Mouse (Mus musculus) limb, embryonic 14.5 days (tissue): ENCODE measurements at regions not wholly inside any gene's neighbourhood (a gene's known extent, or its start where the extent isn't known, plus 50 kb on each side); places are given as distances from the start of the nearest gene placed in this dataset.

ENCODE experiments used
- ATAC-seq: fragments of 200-750 bp; cut with Nextera tagmentation; 2 replicates; pipeline ENCODE4 v1.8.0; 2017; ENCODE audit warnings: low read depth, moderate number of reproducible peaks, moderate TSS enrichment; ENCODE audit not compliant: low FRiP score
- DNase-seq: peaks from one replicate; pipeline ENCODE4 v3.0.0-alpha.2; 2015; ENCODE audit warnings: low spot score
- H3K27ac ChIP-seq: fragments of 300-500 bp; sonication (generic); replicated peaks from 2 replicates; pipeline ENCODE4 v1.5.1; 2014; ENCODE audit warnings: low read depth, mild to moderate bottlenecking, low read length, moderate library complexity, mixed read lengths
- H3K27me3 ChIP-seq: fragments of 300-500 bp; sonication (generic); 2 replicates; pipeline ENCODE4 v1.6.1; 2014; ENCODE audit warnings: low read length, mixed read lengths; ENCODE audit not compliant: control insufficient read depth, insufficient read depth
- H3K36me3 ChIP-seq: fragments of 300-500 bp; sonication (generic); 2 replicates; pipeline ENCODE4 v1.6.1; 2014; ENCODE audit warnings: mild to moderate bottlenecking, low read length, moderate library complexity, mixed read lengths; ENCODE audit not compliant: control insufficient read depth, insufficient read depth
- H3K4me1 ChIP-seq: fragments of 300-500 bp; sonication (generic); 2 replicates; pipeline ENCODE4 v1.6.1; 2014; ENCODE audit warnings: antibody characterized with exemption, low read length, mixed read lengths; ENCODE audit not compliant: control insufficient read depth, insufficient read depth
- H3K4me2 ChIP-seq: fragments of 300-500 bp; sonication (generic); replicated peaks from 2 replicates; pipeline ENCODE4 v1.6.1; 2014; ENCODE audit warnings: low read depth, mild to moderate bottlenecking, low read length, moderate library complexity; ENCODE audit not compliant: severe bottlenecking
- H3K4me3 ChIP-seq: fragments of 300-500 bp; sonication (generic); replicated peaks from 2 replicates; pipeline ENCODE4 v1.5.1; 2014; ENCODE audit warnings: low read length
- H3K9ac ChIP-seq: fragments of 300-500 bp; sonication (generic); 2 replicates; pipeline ENCODE4 v1.6.1; 2014; ENCODE audit warnings: mild to moderate bottlenecking, low read depth, low read length, moderate library complexity; ENCODE audit not compliant: severe bottlenecking
- H3K9me3 ChIP-seq: fragments of 300-500 bp; sonication (generic); 2 replicates; pipeline ENCODE4 v1.6.1; 2016; ENCODE audit warnings: low read length; ENCODE audit not compliant: control insufficient read depth
- POLR2A ChIP-seq: fragments of 200-500 bp; IDR thresholded peaks from 2 replicates; pipeline ENCODE4 v1.8.0; 2012; ENCODE audit warnings: inconsistent platforms, mild to moderate bottlenecking, moderate library complexity, borderline replicate concordance; ENCODE audit not compliant: insufficient read depth, insufficient read length; ENCODE audit errors: extremely low read depth
- WGBS: fragments of 180-500 bp; shearing (Covaris S2); extraction: QIAGEN DNeasy Blood & Tissue Kit; methylation state at CpG from one replicate; pipeline ENCODE4 v1.1.7; 2014; 5-methylcytosine and 5-hydroxymethylcytosine counted together

- Histone ChIP-seq H3K4me3 (no peak overlapping the region), H3K27me3 (no peaks in the 10 kb centered on the region), H3K9me3 (no peaks in the 10 kb centered on the region), H3K9ac (no peak overlapping the region), H3K4me1 (no peaks in the 10 kb centered on the region), H3K27ac (no peak overlapping the region), H3K36me3 (no peaks in the 10 kb centered on the region), H3K4me2 (no peak overlapping the region)
- TF ChIP-seq POLR2A = no peak
- 66% methylated on average over 11 of the region's 11 CpGs for WGBS
- DNase-seq = no peak
- no peak for ATAC-seq
Observed at GRCm38 (mm10) chr1:190452115-190452842, 281.8 kb upstream of the Prox1 start.

- Histone ChIP-seq H3K27me3 (no peaks in the 10 kb centered on the region), H3K4me3 (no peak overlapping the region), H3K4me1 (no peaks in the 10 kb centered on the region), H3K36me3 (no peaks in the 10 kb centered on the region), H3K9me3 (no peaks in the 10 kb centered on the region), H3K4me2 (no peak overlapping the region), H3K9ac (no peak overlapping the region), H3K27ac (no peak overlapping the region)
- ATAC-seq (no peak), DNase-seq (no peak)
- TF ChIP-seq POLR2A = no peak
- WGBS = 24% methylated on average over 8 of the region's 8 CpGs
Observed at GRCm38 (mm10) chr1:190448263-190448662, 277.7 kb upstream of the Prox1 start.

GRCm38 (mm10) chr1:190447253-190447652, 276.7 kb upstream of the Prox1 start:
- no peaks in the 10 kb centered on the region for H3K27me3 ChIP-seq
- H3K36me3 ChIP-seq = no peaks in the 10 kb centered on the region
- DNase-seq = no peak
- no peak overlapping the region for H3K4me2 ChIP-seq
- WGBS = 74% methylated on average over 7 of the region's 7 CpGs
- TF ChIP-seq POLR2A = no peak
- no peak overlapping the region for H3K9ac ChIP-seq
- no peaks in the 10 kb centered on the region for H3K9me3 ChIP-seq
- H3K27ac ChIP-seq = no peak overlapping the region
- no peak for ATAC-seq
- no peak overlapping the region for H3K4me3 ChIP-seq
- H3K4me1 ChIP-seq = no peaks in the 10 kb centered on the region

DNA sequence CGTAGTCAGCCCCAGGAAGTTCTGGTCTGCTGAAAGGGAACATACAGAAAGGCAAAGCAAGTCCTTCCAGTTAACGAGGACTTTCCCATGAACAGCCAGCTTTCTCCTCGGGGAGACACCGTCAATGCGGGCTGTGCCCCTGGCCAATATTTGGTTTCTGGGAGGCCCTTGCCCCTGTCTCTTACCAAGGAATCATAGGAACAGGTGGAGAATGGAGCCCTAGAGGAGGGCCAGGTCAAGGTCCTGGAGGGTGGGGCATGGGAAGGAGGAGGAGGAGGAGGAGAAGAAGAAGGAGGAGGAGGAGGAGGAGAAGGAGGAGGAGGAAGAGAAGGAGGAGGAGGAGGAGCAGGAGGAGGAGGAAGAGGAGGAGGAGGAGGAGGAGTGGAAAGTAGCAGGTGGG, 276.2 kb upstream of the Prox1 start:
- no peak for TF ChIP-seq POLR2A
- 64% methylated on average over 5 of the region's 5 CpGs for WGBS
- DNase-seq = no peak
- Histone ChIP-seq H3K27me3 (no peaks in the 10 kb centered on the region), H3K27ac (no peak overlapping the region), H3K9ac (no peak overlapping the region), H3K4me1 (no peaks in the 10 kb centered on the region), H3K9me3 (no peaks in the 10 kb centered on the region), H3K36me3 (no peaks in the 10 kb centered on the region), H3K4me2 (no peak overlapping the region), H3K4me3 (no peak overlapping the region)
- ATAC-seq = no peak

DNA sequence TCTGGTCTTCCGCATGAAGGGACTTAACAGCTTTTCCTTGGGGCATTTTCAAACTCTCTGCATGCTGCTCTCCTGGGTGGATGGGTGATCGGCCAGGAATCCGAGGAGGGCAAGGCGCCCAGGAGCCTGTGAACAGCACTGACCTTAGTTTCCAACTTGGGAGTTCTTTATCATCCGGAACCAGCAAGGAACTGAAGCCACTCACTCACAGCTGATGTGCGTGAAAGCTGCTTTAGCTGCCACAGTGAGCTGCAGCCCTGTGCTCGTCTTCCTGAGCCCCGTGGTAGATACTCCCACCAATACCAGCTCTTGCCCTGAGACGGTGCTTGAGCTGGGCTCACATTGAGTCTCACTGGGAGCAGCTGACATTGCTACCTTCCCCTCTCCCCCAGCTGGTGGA, 273.9 kb upstream of the Prox1 start:
- no peaks in the 10 kb centered on the region for H3K27me3 ChIP-seq
- H3K4me2 ChIP-seq = no peak overlapping the region
- H3K4me1 ChIP-seq = no peaks in the 10 kb centered on the region
- H3K36me3 ChIP-seq = no peaks in the 10 kb centered on the region
- no peak overlapping the region for H3K27ac ChIP-seq
- DNase-seq (no peak), ATAC-seq (no peak)
- WGBS = 78% methylated on average over 9 of the region's 9 CpGs
- H3K4me3 ChIP-seq = no peak overlapping the region
- no peaks in the 10 kb centered on the region for H3K9me3 ChIP-seq
- no peak overlapping the region for H3K9ac ChIP-seq
- no peak for TF ChIP-seq POLR2A

- no peaks in the 10 kb centered on the region for H3K36me3 ChIP-seq
- no peaks in the 10 kb centered on the region for H3K27me3 ChIP-seq
- H3K4me2 ChIP-seq = no peak overlapping the region
- DNase-seq (no peak), ATAC-seq (no peak)
- no peak overlapping the region for H3K27ac ChIP-seq
- no peak overlapping the region for H3K9ac ChIP-seq
- 71% methylated on average over 3 of the region's 3 CpGs for WGBS
- H3K9me3 ChIP-seq = no peaks in the 10 kb centered on the region
- no peak for TF ChIP-seq POLR2A
- no peak overlapping the region for H3K4me3 ChIP-seq
- no peaks in the 10 kb centered on the region for H3K4me1 ChIP-seq
Observed at GRCm38 (mm10) chr1:190443234-190443633, 272.7 kb upstream of the Prox1 start.
